Mouse (Mus musculus) cortical plate, adult 2 months (tissue): Measurements from ENCODE around the gene Wbp2.

Source experiments
- CTCF ChIP-seq: fragments of 200-500 bp; IDR thresholded peaks from 2 replicates; pipeline ENCODE4 v1.5.1; 2011; ENCODE audit warnings: mild to moderate bottlenecking, control low read depth, low read length; ENCODE audit not compliant: insufficient read depth; ENCODE audit errors: extremely low read depth
- POLR2A ChIP-seq: fragments of 200-500 bp; IDR thresholded peaks from 2 replicates; pipeline ENCODE4 v1.6.1; 2011; ENCODE audit warnings: mild to moderate bottlenecking, low read length, control low read depth; ENCODE audit not compliant: insufficient read depth; ENCODE audit errors: extremely low read depth

DNA sequence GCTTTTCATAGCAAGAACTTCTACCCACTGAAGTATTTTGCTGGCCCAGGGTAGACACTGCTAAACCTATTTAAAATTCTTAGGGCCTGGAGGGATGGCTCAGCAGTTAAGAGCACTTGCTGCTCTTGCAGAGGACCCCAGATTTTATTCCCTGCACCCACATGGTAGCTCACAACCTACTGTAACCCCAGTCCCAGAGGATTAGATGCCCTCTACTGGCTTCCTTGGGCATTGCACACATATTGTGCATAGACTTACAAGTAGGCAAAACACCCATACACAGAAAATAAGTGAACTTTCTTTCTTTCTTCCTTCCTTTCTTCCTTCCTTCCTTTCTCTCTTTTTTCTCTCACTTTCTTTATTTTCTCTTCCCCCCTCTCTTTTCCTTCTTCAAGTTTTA is 31.0 kb upstream of the Wbp2 start:
- no peak for TF ChIP-seq POLR2A
- TF ChIP-seq CTCF, result no peak
